Mouse (Mus musculus): Measurements from ENCODE around the gene Avp. TPM values are rescaled to one million over a fixed set of nuclear protein-coding genes. Genes with fewer than 3 reads are reported as not detected.

Gene Avp
- total RNA-seq (2021), result not detected
- long read RNA-seq, experiment 1, result 0 reads
- long read RNA-seq, experiment 2, result 0 reads

- TF ChIP-seq CTCF (IDR thresholded peaks at IDR 0.05), result no peak
- intact Hi-C loops (cut with DNase I), result no loop called here
- no peak for DNase-seq
- Histone ChIP-seq H3K4me3 (no peak within 1 kb of the TSS), H3K27ac (no peak within 1 kb of the TSS)
Measured at GRCm38 (mm10) chr2:130582552-130582951, at the start of gene Avp. TSS of gene Avp (minus strand) at chr2:130582554.

DNA sequence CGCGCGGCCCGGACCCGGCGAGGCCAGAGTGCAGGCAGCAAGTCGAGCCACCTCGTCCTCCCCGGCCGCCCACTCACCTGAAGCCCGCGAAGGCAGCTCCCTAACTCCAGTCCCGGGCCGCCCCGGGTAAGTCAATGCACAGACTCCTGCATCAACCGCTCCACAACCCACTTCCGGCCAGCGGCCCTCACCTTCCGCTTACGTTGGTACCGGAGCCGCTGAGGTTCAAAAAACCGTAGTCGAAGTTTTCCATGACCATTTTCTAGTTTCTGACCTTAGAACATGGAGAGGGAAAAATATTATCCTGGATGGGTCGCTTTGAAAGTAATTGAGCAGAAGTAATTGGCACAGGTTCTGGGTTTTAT is 47.5 kb upstream of the Avp start, which contains the start of the genes Fastkd5 and Ubox5:
Fastkd5 (minus strand) TSS at position 189 of the 365 bp plus-strand sequence.
Ubox5 (minus strand) TSS at position 200 of the 365 bp plus-strand sequence.
- intact Hi-C loops (cut with DNase I), result no loop called here
- H3K27ac ChIP-seq, result peak within 1 kb of the TSS; percentile 88
- peak within 1 kb of the TSS; percentile 97 for H3K4me3 ChIP-seq
- TF ChIP-seq CTCF (IDR thresholded peaks at IDR 0.05), result no peak
- peak; percentile 92 for DNase-seq

GRCm38 (mm10) chr2:130629080-130629838 is 46.9 kb upstream of the Avp start:
- H3K27ac ChIP-seq, result peak overlapping the region; percentile 88

GRCm38 (mm10) chr2:130628424-130628823 is 46.1 kb upstream of the Avp start:
- intact Hi-C loops (cut with DNase I), result no loop called here
- no peak for DNase-seq
- TF ChIP-seq CTCF (IDR thresholded peaks at IDR 0.05), result peak; percentile 32
- Histone ChIP-seq H3K27ac (no peak overlapping the region), H3K4me3 (peak overlapping the region; percentile 97)

More at GRCm38 (mm10) chr2:130629080-130629838, 46.9 kb upstream of the Avp start:
- intact Hi-C loops (cut with DNase I), result no loop called here
- no peak for DNase-seq
- TF ChIP-seq CTCF (IDR thresholded peaks at IDR 0.05), result no peak
- peak overlapping the region; percentile 97 for H3K4me3 ChIP-seq

DNA sequence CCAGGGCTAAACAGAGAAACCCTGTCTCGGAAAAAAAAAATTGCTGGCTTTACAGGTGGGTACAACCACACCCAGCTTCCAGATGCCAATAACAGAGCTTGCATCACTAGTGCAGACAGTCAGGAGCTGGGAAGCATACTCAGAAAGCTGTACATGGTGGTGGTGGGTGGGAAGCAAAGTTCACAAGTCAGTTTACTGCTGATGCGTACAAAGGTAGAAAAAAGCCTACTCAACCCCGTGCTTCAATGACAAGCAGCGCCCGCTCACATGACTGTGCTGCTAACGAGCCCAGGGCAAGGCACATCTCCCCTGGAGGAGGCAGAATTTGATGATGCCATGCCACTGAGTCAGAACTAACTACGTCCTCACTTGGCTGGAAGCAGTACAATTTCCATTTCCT is 36.6 kb upstream of the Avp start:
- Histone ChIP-seq H3K4me3 (no peak overlapping the region), H3K27ac (no peak overlapping the region)
- TF ChIP-seq CTCF (IDR thresholded peaks at IDR 0.05), result no peak
- DNase-seq, result no peak
- intact Hi-C loops (cut with DNase I), result loop anchor here (10.0 kb wide), 1 partner anchor 146 kb away; no protein-coding TSS in a partner anchor

- intact Hi-C loops (cut with DNase I), result loop anchor here (10.0 kb wide), 1 partner anchor 152 kb away; no protein-coding TSS in a partner anchor
- H3K27ac ChIP-seq, result no peak overlapping the region
- TF ChIP-seq CTCF (IDR thresholded peaks at IDR 0.05), result peak; percentile 58
- no peak overlapping the region for H3K4me3 ChIP-seq
- no peak for DNase-seq
Measured at GRCm38 (mm10) chr2:130613091-130613490, 30.7 kb upstream of the Avp start.

DNA sequence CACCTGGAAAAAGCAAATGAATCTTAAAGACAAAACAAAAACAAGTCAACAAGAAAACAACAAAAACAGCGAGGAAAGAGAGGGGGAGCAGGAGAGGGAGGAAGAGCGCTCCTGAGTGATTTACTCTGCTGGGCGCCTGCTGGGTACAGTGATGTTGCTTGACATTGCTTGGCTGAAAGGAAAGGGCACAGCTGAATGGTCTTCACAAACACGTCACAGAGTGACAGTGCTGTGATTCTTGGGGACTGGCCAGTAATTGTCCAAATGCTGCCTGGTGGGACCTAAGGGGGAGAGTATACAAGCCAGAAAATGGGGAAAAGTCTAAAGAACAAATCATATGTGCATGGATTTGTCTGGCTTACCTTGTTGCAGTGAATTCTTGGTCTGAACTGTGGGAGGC is 19.8 kb upstream of the Avp start:
- Histone ChIP-seq H3K27ac (no peak overlapping the region), H3K4me3 (no peak overlapping the region)
- intact Hi-C loops (cut with DNase I), result no loop called here
- no peak for DNase-seq
- no peak for TF ChIP-seq CTCF (IDR thresholded peaks at IDR 0.05)

- intact Hi-C loops (cut with DNase I), result no loop called here
- Histone ChIP-seq H3K27ac (no peak overlapping the region), H3K4me3 (no peak overlapping the region)
- TF ChIP-seq CTCF (IDR thresholded peaks at IDR 0.05), result no peak
- no peak for DNase-seq
Measured at GRCm38 (mm10) chr2:130598399-130598798, 16.0 kb upstream of the Avp start.

GRCm38 (mm10) chr2:130597601-130598010 is 15.3 kb upstream of the Avp start:
- Histone ChIP-seq H3K4me3 (no peak overlapping the region), H3K27ac (no peak overlapping the region)
- intact Hi-C loops (cut with DNase I), result no loop called here
- DNase-seq, result no peak
- TF ChIP-seq CTCF (IDR thresholded peaks at IDR 0.05), result peak; percentile 74

DNA sequence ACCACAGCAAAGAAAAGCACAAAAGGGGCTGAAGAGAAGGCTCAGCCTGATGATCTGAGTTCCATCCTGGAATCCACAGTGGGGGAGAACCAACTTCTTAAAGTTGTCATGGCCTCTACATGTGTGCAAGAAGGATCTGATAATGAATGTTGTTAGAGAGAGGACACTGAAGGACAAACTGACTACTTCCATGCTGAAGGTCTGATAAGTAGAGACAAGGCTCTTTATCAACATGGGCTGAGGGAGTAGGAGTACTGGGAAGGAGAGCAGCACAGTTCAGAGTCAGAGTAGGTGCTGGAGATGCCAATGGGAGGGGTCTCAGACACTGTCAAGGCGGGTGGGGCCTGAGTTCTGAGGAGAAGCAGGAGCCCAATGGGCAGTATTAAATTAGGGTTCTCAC is 13.2 kb upstream of the Avp start:
- DNase-seq, result no peak
- Histone ChIP-seq H3K4me3 (no peak overlapping the region), H3K27ac (no peak overlapping the region)
- TF ChIP-seq CTCF (IDR thresholded peaks at IDR 0.05), result no peak
- intact Hi-C loops (cut with DNase I), result no loop called here

- H3K27ac ChIP-seq, result peak overlapping the region; percentile 25; the same call in 1 of the 2 replicates
- no peak for TF ChIP-seq CTCF (IDR thresholded peaks at IDR 0.05)
- no peak overlapping the region for H3K4me3 ChIP-seq
- intact Hi-C loops (cut with DNase I), result no loop called here
- DNase-seq, result peak; percentile 72
Measured at GRCm38 (mm10) chr2:130591016-130591415, 8.7 kb upstream of the Avp start.

DNA sequence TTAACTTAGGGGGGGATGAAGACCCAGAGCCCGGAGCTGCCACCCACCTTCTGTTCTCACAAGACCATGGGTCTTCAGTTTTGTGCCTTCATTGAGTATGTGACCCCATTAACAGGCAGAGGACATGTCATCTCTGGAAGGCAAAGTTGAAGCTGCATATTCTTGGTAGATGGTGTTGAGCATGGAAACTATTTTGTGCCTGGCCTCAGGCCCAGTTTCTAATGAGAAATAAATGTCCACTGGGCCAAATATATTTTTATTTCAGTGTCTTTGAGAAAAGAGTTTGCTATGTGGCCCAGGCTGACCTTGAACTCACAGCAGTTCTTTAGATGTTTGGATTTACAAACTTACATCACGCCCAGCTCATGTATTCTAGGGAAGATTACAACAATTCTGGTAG is 7.4 kb upstream of the Avp start:
- intact Hi-C loops (cut with DNase I), result no loop called here
- Histone ChIP-seq H3K27ac (peak overlapping the region; percentile 58), H3K4me3 (no peak overlapping the region)
- no peak for TF ChIP-seq CTCF (IDR thresholded peaks at IDR 0.05)
- no peak for DNase-seq

GRCm38 (mm10) chr2:130589157-130589556 is 6.8 kb upstream of the Avp start:
- intact Hi-C loops (cut with DNase I), result no loop called here
- no peak for DNase-seq
- no peak overlapping the region for H3K4me3 ChIP-seq
- no peak for TF ChIP-seq CTCF (IDR thresholded peaks at IDR 0.05)
- H3K27ac ChIP-seq, result peak overlapping the region; percentile 38

DNA sequence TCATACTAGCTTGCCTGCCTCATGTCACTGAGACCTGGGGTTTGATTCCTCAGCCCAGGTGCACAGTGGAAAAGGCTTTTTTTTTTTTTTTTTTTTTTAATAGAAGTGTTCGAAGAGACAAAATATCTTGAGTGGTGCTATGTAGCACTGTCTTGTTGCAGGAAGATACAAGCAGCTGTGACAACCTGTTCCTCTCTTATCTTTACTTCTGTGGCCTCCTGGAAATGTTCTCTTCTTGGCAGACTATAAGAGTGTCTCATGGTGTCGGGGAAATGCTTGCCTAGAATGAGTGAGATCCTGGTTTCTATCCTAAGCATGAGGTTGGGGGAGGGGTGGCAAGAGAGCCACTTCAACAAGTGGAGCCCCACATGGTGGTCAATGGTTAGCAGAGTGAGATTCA is 6.0 kb upstream of the Avp start:
- no peak overlapping the region for H3K4me3 ChIP-seq
- TF ChIP-seq CTCF (IDR thresholded peaks at IDR 0.05), result no peak
- intact Hi-C loops (cut with DNase I), result no loop called here

More for the DNA sequence above, 6.0 kb upstream of the Avp start:
- no peak overlapping the region for H3K27ac ChIP-seq
- no peak for DNase-seq
